Mouse (Mus musculus): Measurements from ENCODE around the gene Mrtfb. TPM values are rescaled to one million over a fixed set of nuclear protein-coding genes. Genes with fewer than 3 reads are reported as not detected.
"Not testable (repeated sequence)": the region's sequence is repeated elsewhere in the genome, so short reads cannot be mapped to it uniquely, and the experiment has no call there.

Gene Mrtfb
- polyA plus RNA-seq, 1 experiment from 2014 or later, result 13.6 TPM

DNA sequence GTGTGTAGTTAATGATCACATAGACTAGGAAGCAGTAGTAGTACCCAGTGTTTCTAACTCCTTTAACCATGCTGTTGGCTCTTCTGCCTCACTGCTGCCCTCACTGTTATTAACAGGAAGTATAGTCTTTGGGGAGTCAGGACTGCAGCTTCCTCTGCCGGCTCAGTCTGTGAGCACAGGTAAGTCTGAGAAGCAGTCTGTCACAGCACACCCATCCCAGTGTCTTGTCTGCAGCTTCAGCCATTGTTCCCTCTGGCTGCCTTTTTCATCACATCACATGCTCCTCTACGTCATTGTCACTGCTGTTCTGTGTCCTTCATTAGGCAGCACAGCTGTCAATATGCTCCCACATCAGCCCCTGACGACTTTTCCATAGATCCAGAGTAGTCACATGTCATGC lies 75.6 kb downstream of the Mrtfb start:
- Histone ChIP-seq H3K4me2 (ENCODE audit: low read length) (no peak overlapping the region), H3K9me3 (replicated peaks; ENCODE audit: control insufficient read depth, low read length) (no peaks in the 10 kb centered on the region), H3K36me3 (ENCODE audit: control insufficient read depth, insufficient read depth, low read length) (peaks cover 4% of the 10 kb centered on the region; the same call in 1 of the 2 replicates), H3K27ac (ENCODE audit: low read depth, low read length) (no peak overlapping the region), H3K4me3 (ENCODE audit: low read depth, low read length) (no peak overlapping the region), H3K27me3 (replicated peaks; ENCODE audit: control insufficient read depth, insufficient read depth, low read length) (no peaks in the 10 kb centered on the region), H3K4me1 (ENCODE audit: control insufficient read depth, insufficient read depth, low read length) (no peaks in the 10 kb centered on the region), H3K9ac (ENCODE audit: low read length) (no peak overlapping the region)
- WGBS, result 56% methylated on average over 3 of the region's 3 CpGs
- DNase-seq (ENCODE audit: low spot score), result peak; percentile 24
- ATAC-seq, result no peak

GRCm38 (mm10) chr16:13332536-13332935 lies 76.3 kb downstream of the Mrtfb start:
- Histone ChIP-seq H3K4me2 (ENCODE audit: low read length) (no peak overlapping the region), H3K36me3 (ENCODE audit: control insufficient read depth, insufficient read depth, low read length) (peaks cover 4% of the 10 kb centered on the region; the same call in 1 of the 2 replicates), H3K4me3 (ENCODE audit: low read depth, low read length) (no peak overlapping the region), H3K9ac (ENCODE audit: low read length) (no peak overlapping the region), H3K27ac (ENCODE audit: low read depth, low read length) (no peak overlapping the region), H3K9me3 (replicated peaks; ENCODE audit: control insufficient read depth, low read length) (no peaks in the 10 kb centered on the region), H3K27me3 (replicated peaks; ENCODE audit: control insufficient read depth, insufficient read depth, low read length) (no peaks in the 10 kb centered on the region), H3K4me1 (ENCODE audit: control insufficient read depth, insufficient read depth, low read length) (no peaks in the 10 kb centered on the region)
- WGBS, result 94% methylated on average over 2 of the region's 2 CpGs
- DNase-seq (ENCODE audit: low spot score) (no peak), ATAC-seq (no peak)

GRCm38 (mm10) chr16:13333781-13334341 lies 77.6 kb downstream of the Mrtfb start:
- no peak for ATAC-seq
- H3K27me3 ChIP-seq (replicated peaks; ENCODE audit: control insufficient read depth, insufficient read depth, low read length), result no peaks in the 10 kb centered on the region
- no peak overlapping the region for H3K4me2 ChIP-seq (ENCODE audit: low read length)
- no peaks in the 10 kb centered on the region for H3K4me1 ChIP-seq (ENCODE audit: control insufficient read depth, insufficient read depth, low read length)
- WGBS, result 88% methylated on average over 5 of the region's 5 CpGs
- H3K36me3 ChIP-seq (ENCODE audit: control insufficient read depth, insufficient read depth, low read length), result no peaks in the 10 kb centered on the region
- no peak for DNase-seq (ENCODE audit: low spot score)
- no peak overlapping the region for H3K27ac ChIP-seq (ENCODE audit: low read depth, low read length)
- no peak overlapping the region for H3K9ac ChIP-seq (ENCODE audit: low read length)
- no peaks in the 10 kb centered on the region for H3K9me3 ChIP-seq (replicated peaks; ENCODE audit: control insufficient read depth, low read length)
- no peak overlapping the region for H3K4me3 ChIP-seq (ENCODE audit: low read depth, low read length)

GRCm38 (mm10) chr16:13336503-13337230 lies 80.4 kb downstream of the Mrtfb start:
- Histone ChIP-seq H3K4me1 (ENCODE audit: control insufficient read depth, insufficient read depth, low read length) (no peaks in the 10 kb centered on the region), H3K9me3 (replicated peaks; ENCODE audit: control insufficient read depth, low read length) (no peaks in the 10 kb centered on the region), H3K27ac (ENCODE audit: low read depth, low read length) (no peak overlapping the region), H3K4me3 (ENCODE audit: low read depth, low read length) (no peak overlapping the region), H3K4me2 (ENCODE audit: low read length) (no peak overlapping the region), H3K36me3 (ENCODE audit: control insufficient read depth, insufficient read depth, low read length) (no peaks in the 10 kb centered on the region), H3K9ac (ENCODE audit: low read length) (no peak overlapping the region), H3K27me3 (replicated peaks; ENCODE audit: control insufficient read depth, insufficient read depth, low read length) (no peaks in the 10 kb centered on the region)
- ATAC-seq, result peak; percentile 18; the same call in 1 of the 2 replicates
- WGBS, result 72% methylated on average over 5 of the region's 5 CpGs
- no peak for DNase-seq (ENCODE audit: low spot score)

DNA sequence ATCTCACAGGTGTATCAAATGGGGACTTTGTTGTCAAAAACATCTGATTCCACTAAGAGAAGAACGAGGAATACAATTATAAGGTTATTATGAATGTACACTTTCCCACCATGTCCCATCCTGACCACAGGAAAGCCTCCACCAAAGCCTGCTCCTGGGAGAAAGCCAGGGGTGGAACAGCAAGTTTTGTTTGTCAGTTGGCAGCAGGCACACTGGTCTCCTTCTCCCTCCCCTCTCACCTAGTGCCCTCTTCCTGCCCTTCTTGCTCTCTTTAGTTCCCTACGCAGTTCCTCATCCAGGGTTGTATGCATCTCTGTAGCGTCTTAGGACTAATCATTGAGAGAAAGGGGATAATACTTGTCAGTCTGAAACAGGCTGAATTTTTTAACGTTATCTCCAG lies 81.8 kb downstream of the Mrtfb start:
- no peaks in the 10 kb centered on the region for H3K4me1 ChIP-seq (ENCODE audit: control insufficient read depth, insufficient read depth, low read length)
- H3K27me3 ChIP-seq (replicated peaks; ENCODE audit: control insufficient read depth, insufficient read depth, low read length), result no peaks in the 10 kb centered on the region
- no peak for DNase-seq (ENCODE audit: low spot score)
- no peak overlapping the region for H3K4me2 ChIP-seq (ENCODE audit: low read length)
- no peaks in the 10 kb centered on the region for H3K36me3 ChIP-seq (ENCODE audit: control insufficient read depth, insufficient read depth, low read length)
- 86% methylated on average over 4 of the region's 4 CpGs for WGBS
- no peaks in the 10 kb centered on the region for H3K9me3 ChIP-seq (replicated peaks; ENCODE audit: control insufficient read depth, low read length)
- ATAC-seq, result no peak
- H3K4me3 ChIP-seq (ENCODE audit: low read depth, low read length), result no peak overlapping the region
- no peak overlapping the region for H3K9ac ChIP-seq (ENCODE audit: low read length)
- no peak overlapping the region for H3K27ac ChIP-seq (ENCODE audit: low read depth, low read length)

- Histone ChIP-seq H3K27me3 (replicated peaks; ENCODE audit: control insufficient read depth, insufficient read depth, low read length) (no peaks in the 10 kb centered on the region), H3K4me3 (ENCODE audit: low read depth, low read length) (no peak overlapping the region), H3K9ac (ENCODE audit: low read length) (no peak overlapping the region), H3K4me2 (ENCODE audit: low read length) (no peak overlapping the region), H3K27ac (ENCODE audit: low read depth, low read length) (no peak overlapping the region), H3K36me3 (ENCODE audit: control insufficient read depth, insufficient read depth, low read length) (no peaks in the 10 kb centered on the region), H3K9me3 (replicated peaks; ENCODE audit: control insufficient read depth, low read length) (no peaks in the 10 kb centered on the region), H3K4me1 (ENCODE audit: control insufficient read depth, insufficient read depth, low read length) (no peaks in the 10 kb centered on the region)
- WGBS, result 84% methylated on average over 6 of the region's 6 CpGs
- DNase-seq (ENCODE audit: low spot score) (no peak), ATAC-seq (no peak)
These were observed 83.2 kb downstream of the Mrtfb start for GRCm38 (mm10) chr16:13339433-13339832.

DNA sequence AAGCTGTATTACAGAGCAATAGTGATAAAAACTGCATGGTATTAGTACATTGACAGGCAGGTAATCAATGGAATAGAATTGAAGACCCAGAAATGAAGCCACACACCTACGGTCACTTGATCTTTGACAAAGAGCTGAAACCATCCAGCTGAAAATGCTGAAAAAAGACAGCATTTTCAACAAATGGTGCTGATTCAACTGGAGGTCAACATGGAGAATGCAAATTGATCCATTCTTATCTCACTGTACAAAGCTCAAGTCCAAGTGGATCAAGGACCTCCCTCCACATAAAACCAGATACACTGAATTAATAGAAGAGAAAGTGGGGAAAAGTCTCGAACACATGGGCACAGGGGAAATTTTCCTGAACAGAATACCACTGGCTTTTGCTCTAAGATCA lies 89.5 kb downstream of the Mrtfb start:
- not testable (repeated sequence) for H3K9ac ChIP-seq (ENCODE audit: low read length); H3K4me1 ChIP-seq (ENCODE audit: control insufficient read depth, insufficient read depth, low read length); H3K27me3 ChIP-seq (replicated peaks; ENCODE audit: control insufficient read depth, insufficient read depth, low read length); DNase-seq (ENCODE audit: low spot score); ATAC-seq; H3K36me3 ChIP-seq (ENCODE audit: control insufficient read depth, insufficient read depth, low read length); H3K4me2 ChIP-seq (ENCODE audit: low read length); H3K9me3 ChIP-seq (replicated peaks; ENCODE audit: control insufficient read depth, low read length); H3K27ac ChIP-seq (ENCODE audit: low read depth, low read length); H3K4me3 ChIP-seq (ENCODE audit: low read depth, low read length)
- WGBS, result 90% methylated on average over 2 of the region's 2 CpGs

DNA sequence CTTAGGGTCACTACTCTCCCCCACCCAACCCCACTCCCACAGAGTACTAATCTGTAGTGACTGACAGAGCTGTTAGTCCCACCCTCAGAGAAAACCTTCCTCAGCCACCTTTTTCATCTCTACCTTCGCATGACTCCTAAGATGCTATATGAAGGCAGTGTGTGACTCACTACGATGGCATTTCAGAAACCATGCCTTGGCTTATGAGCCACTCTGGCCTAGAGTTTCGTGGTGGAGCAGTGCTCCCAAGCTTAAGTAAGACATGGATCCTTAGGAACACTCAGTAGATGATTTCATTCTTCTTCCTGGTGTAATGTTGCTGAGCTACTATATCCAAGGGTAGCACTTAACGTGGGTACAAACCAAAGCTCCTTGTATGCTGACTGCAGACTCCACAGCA lies 94.4 kb downstream of the Mrtfb start:
- Histone ChIP-seq H3K36me3 (ENCODE audit: control insufficient read depth, insufficient read depth, low read length) (no peaks in the 10 kb centered on the region), H3K4me1 (ENCODE audit: control insufficient read depth, insufficient read depth, low read length) (peaks cover 2% of the 10 kb centered on the region; the same call in 1 of the 2 replicates), H3K9ac (ENCODE audit: low read length) (no peak overlapping the region), H3K27ac (ENCODE audit: low read depth, low read length) (no peak overlapping the region), H3K4me2 (ENCODE audit: low read length) (no peak overlapping the region), H3K9me3 (replicated peaks; ENCODE audit: control insufficient read depth, low read length) (no peaks in the 10 kb centered on the region), H3K27me3 (replicated peaks; ENCODE audit: control insufficient read depth, insufficient read depth, low read length) (no peaks in the 10 kb centered on the region), H3K4me3 (ENCODE audit: low read depth, low read length) (no peak overlapping the region)
- WGBS, result 89% methylated on average over 4 of the region's 4 CpGs
- ATAC-seq (no peak), DNase-seq (ENCODE audit: low spot score) (no peak)

DNA sequence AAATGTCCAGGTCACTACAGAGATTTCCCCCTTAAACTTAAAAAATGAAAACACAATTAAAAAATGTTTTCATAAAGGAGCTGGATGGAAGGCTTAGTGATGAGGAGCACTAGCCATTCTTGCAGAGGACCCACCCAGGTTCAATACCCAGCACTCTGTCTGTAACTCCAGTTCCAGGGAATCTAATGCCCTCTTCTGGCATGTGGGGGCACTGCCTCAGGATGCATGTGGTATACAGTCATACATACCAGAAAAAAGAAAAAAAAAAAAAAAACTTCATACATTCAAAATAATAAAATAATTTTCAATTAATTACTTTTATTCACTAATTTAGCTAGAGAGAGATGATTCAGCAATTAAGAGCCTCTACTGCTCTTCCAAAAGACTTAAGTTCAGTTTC lies 95.0 kb downstream of the Mrtfb start:
- no peak overlapping the region for H3K4me3 ChIP-seq (ENCODE audit: low read depth, low read length)
- no peak overlapping the region for H3K9ac ChIP-seq (ENCODE audit: low read length)
- ATAC-seq (no peak), DNase-seq (ENCODE audit: low spot score) (no peak)
- H3K9me3 ChIP-seq (replicated peaks; ENCODE audit: control insufficient read depth, low read length), result no peaks in the 10 kb centered on the region
- peaks cover 2% of the 10 kb centered on the region; the same call in 1 of the 2 replicates for H3K4me1 ChIP-seq (ENCODE audit: control insufficient read depth, insufficient read depth, low read length)
- H3K4me2 ChIP-seq (ENCODE audit: low read length), result no peak overlapping the region
- no peaks in the 10 kb centered on the region for H3K36me3 ChIP-seq (ENCODE audit: control insufficient read depth, insufficient read depth, low read length)
- H3K27ac ChIP-seq (ENCODE audit: low read depth, low read length), result no peak overlapping the region
- H3K27me3 ChIP-seq (replicated peaks; ENCODE audit: control insufficient read depth, insufficient read depth, low read length), result no peaks in the 10 kb centered on the region

Data from forebrain, embryonic 14.5 days (tissue).